Mouse (Mus musculus): Measurements from ENCODE around the gene Fmnl1. TPM values are rescaled to one million over a fixed set of nuclear protein-coding genes. Genes with fewer than 3 reads are reported as not detected.

Fmnl1 gene
- total RNA-seq, 4 experiments from 2014 or later, result 9.3 to 20.1 (median 13.2) TPM

DNA sequence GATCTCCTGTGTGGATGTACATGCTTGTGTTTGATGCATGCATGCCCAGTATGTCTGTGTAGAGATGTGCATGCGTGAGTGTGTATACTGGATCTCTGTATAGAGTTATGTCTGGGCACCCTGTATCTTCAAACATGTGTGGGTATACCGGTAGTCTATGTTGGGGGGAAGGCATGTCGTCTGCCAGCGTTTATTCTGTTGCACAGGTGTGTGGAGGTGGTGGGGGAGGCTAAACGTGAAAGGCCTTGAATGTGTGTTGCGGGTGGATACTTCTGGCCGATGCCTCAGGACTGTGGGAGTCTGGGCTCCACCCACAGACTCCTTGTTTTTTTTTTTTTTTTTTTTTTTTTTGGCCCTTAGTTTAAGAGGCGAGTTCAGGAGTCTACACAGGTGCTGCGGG lies 10.4 kb downstream of the Fmnl1 start:
- DNase-seq (ENCODE audit: low spot score), result no peak

- DNase-seq (ENCODE audit: low spot score), result no peak
These were observed 11.0 kb downstream of the Fmnl1 start for GRCm38 (mm10) chr11:103181911-103182310.

- peak; percentile 45 for DNase-seq (ENCODE audit: low spot score)
These were observed 14.0 kb downstream of the Fmnl1 start for GRCm38 (mm10) chr11:103184891-103185290.

DNA sequence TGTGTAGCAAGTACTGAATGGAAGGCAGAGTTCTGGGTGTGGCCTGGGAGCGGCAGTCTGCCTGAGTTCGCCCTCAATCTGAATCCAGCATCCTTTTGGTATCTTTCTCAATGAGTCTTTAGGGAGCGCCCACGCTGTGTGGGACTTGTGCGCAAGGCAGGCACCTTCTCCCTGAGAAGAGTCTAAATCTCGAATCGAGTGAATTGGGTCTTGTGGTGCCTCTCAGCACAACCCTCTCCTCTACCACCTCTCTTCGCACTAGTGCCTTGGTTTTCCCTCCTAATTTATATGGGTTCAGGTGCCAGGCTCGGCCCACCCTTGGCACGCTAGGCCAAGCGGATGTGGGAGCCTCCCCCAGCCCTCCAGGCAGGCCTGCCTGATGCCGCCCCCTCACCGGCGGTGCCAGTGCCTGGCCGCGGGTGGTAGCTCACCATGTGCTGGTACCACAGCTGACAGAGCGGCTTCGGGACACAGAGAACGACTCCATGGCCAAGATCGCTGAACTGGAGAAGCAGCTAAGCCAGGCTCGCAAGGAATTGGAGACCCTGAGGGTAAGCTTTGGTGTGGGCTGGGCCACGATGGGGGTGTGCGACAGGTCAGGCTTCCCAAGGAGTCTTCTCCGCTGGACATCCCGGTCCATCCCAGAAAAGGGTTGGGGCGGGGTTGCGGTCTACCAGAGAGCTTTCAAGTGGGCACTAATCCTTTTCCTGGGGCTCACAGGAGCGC lies 21.5 kb downstream of the Fmnl1 start:
- DNase-seq (ENCODE audit: low spot score), result no peak

DNA sequence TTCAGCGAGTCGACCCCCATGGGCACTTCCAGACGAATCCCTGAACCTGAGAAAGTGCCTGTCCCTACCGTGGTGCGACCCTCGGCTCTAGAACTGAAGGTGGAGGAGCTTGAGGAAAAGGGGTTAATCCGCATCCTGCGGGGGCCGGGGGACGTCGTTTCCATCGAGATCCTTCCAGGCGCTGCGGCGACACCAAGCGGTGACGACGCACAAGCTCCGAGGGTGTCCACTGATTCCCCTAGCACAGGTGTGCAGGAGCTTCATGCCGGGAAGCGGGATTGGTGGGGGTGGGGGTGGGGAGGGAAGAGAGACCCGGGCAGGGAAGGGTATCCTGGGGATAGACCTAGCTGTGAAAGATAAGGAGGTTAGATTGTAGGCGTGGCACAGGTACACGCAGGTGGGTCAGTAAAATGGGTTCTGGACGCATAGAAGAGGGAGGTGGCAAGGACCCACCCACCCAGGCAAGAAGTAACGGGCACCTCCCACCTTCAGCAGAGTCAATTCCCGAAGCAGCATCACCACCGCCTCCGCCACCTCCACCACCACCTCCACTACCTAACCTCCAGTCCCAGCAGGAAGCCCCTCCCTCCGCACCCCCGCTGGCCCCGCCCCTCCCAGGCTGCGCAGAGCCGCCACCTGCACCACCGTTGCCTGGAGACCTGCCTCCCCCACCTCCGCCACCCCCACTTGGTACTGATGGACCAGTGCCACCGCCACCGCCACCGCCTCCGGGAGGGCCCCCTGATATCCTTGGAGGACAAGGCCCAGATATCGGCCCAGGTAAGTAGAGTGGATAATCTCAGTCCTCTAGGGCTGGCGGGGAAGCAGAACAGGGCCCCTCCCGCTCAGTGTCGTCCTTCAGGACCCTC lies 22.3 kb downstream of the Fmnl1 start:
- no peak for DNase-seq (ENCODE audit: low spot score)

DNA sequence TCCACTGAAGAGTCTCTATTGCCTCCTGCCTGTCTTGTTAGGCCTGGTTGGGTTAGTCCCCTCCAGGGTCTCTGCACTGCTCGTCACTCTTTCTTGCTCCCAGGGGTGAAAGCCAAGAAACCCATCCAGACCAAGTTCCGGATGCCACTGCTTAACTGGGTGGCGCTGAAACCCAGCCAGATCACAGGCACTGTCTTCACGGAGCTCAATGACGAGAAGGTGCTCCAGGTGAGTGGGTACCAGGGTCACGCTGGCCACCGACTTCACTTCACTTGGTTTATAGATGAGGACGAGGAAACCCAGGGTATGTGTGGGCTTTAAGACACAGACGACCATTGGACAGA lies 22.9 kb downstream of the Fmnl1 start:
- no peak for DNase-seq (ENCODE audit: low spot score)

- DNase-seq (ENCODE audit: low spot score), result no peak
These were observed 24.3 kb downstream of the Fmnl1 start for GRCm38 (mm10) chr11:103195236-103195635.

DNA sequence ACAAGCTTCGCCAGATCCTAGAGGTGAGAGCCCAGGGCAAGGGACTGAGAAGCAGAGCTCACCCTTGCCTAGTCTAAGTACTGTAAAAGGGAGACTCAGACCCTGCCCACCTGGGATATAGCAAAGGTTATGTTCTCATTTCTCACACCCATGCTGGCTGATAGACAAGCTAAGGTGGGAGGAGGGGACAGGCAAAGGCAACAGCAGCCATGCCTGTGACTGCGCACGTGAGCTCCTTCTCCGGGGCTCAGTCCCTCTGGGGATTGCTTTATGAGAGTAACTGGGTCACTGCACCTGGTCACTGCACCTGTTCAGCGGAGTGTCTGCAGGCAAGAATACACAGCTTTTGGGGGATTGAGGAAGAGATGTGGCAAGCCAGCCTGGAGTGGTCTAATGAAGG lies 24.7 kb downstream of the Fmnl1 start:
- DNase-seq (ENCODE audit: low spot score), result no peak

- DNase-seq (ENCODE audit: low spot score), result no peak
These were observed 26.4 kb downstream of the Fmnl1 start for GRCm38 (mm10) chr11:103197340-103197739.

DNA sequence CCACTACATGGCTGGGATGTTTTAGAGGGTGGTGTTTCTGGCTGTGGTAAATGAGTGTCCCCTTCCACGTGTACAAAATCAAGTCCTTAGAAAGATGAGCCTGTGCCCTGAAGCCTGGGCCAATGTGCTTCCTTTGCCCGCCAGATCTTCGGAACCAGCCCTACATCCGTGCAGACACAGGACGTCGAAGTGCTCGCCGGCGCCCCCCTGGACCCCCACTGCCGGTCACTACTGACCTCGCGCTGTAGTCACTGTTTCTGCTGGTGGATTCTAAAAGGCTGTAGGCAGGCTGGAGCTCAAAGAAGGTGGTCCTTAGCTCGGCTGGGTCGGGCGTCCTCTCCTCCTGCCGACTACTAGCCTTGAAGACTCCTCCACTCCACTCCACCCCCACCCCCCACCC lies 27.4 kb downstream of the Fmnl1 start:
- DNase-seq (ENCODE audit: low spot score), result no peak

DNA sequence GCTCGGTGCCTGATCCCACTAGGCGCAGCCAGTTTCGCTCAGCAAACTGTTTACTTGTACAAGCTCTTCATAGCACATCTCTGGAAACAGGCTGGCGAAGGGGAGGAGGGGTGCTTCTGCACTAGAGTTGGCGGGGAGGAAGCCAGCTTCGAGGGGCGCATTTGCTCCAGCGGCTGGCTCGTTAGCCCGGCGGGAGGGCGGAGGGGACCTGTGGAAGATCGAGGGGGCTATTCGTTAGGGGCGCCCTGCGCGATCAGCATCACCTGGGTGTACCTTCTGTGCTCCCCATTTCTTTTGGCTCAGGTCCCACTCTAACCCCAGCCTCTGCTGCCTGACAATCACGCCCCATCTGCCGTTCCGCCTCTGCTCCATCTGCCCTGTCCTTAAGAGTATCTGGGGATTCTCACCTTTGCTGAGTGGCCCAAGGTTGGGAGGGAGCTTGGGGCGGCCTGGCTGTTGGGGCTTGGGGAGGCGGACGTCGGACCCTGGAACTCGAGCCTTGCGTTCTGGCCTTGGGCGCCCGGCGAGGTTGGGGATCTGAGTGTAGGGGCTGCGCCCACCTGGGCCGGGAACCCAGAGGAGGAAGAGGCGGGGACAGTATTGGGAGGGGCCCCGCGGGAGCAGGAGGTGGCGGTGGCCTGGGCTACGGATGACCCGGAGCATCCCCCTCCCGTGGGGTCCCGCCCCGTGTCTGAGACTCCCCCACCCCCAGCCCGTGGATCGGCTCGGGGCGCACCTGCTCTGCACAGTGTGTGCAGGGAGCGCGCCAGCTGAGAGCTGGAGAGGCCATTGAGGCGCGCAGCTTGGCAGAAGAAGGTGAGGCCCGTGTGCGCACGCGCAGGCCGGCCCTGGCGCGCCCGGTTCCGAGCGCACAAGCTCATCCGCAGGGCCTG lies 28.2 kb downstream of the Fmnl1 start:
- DNase-seq (ENCODE audit: low spot score), result no peak

GRCm38 (mm10) chr11:103201664-103202063 lies 30.8 kb downstream of the Fmnl1 start:
- DNase-seq (ENCODE audit: low spot score), result no peak

DNA sequence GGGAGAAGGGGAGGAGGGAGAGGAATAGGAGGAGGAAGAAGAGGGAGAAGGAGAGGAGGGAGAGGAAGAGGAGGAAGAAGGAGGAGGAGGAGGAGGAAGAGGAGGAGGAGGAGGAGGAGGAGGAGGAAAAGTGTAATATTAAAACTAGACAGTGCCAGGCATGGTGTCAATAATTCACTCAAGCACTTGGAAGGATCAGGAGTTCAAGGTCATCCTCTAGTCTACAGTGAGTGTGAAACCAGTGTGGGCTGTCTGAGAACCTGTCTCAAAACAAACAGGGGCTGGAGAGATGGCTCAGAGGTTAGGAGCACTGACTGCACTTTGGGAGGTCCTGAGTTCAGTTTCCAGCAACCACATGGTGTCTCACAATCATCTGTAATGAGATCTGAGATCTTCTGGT lies 31.5 kb downstream of the Fmnl1 start:
- no peak for DNase-seq (ENCODE audit: low spot score)

GRCm38 (mm10) chr11:103206203-103206602 lies 35.3 kb downstream of the Fmnl1 start:
- no peak for DNase-seq (ENCODE audit: low spot score)

- DNase-seq (ENCODE audit: low spot score), result no peak
These were observed 37.6 kb downstream of the Fmnl1 start, which contains the start of gene 1700023F06Rik for GRCm38 (mm10) chr11:103208458-103208857. TSS of gene 1700023F06Rik (minus strand) at chr11:103208558.

DNA sequence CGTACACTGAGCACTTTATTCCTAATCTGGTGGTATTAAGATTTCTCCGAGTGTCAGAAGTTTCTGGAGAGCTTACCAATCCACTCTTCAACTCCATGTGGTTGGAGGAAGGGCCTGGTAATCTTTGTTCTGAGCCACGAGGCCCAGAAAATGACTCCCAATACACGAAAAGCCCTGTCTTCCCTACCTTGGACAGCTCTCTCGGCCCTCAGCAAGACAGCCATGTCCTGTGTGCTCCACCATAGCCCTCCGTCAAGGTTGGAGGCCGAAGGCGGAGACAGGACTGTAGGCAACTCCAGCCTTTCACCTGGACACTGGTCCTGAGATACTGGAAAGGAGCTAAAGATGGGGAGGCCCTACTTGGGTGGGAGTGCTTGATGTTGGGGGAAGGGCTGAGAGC lies 39.4 kb downstream of the Fmnl1 start:
- no peak for DNase-seq (ENCODE audit: low spot score)

DNA sequence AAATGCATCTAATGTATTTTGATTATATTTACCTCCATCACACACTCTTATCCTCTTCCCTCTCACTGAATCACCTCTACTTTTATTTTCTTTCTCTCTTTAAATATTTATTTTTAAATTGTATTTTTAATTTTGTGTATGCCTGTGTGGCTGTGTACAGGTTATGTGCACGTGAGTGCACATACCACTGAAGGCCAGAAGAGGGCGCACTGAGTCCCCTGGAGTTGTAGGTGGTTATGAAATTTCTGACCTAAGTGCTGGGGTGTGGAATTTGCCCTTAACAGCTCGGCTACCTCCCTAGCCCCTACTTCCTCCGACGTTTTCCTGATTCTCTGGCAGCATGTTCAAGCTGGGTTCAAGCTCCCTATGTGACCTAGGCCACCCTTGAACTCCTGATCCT lies 42.8 kb downstream of the Fmnl1 start:
- no peak for DNase-seq (ENCODE audit: low spot score)

- no peak for DNase-seq (ENCODE audit: low spot score)
These were observed 44.4 kb downstream of the Fmnl1 start for GRCm38 (mm10) chr11:103215355-103215754.

- DNase-seq (ENCODE audit: low spot score), result peak; percentile 32
These were observed 47.0 kb downstream of the Fmnl1 start, which contains the start of gene Spata32 for GRCm38 (mm10) chr11:103217790-103218516. TSS of gene Spata32 (minus strand) at chr11:103218432.

GRCm38 (mm10) chr11:103218517-103218901 lies 47.6 kb downstream of the Fmnl1 start:
- DNase-seq (ENCODE audit: low spot score), result no peak

DNA sequence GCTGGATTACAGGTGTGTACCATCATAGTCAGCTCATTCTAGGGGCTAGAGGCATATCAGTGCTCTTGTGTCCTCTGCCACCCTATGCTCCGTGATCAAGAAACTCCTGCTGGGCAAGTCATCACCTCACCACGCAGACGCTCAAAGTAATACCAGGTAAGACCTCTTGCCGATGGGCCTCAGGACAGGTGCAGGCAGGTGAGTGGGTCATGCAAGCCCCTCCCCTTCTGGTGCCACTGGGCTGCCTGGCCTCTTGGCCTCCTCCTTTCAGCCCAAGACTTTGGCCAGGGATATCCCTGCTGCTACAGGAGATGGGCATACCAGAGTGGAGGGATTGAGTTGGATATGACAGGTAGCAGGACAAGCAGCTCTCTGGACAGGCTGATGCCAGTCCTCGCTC lies 48.4 kb downstream of the Fmnl1 start:
- no peak for DNase-seq (ENCODE audit: low spot score)
